Mouse (Mus musculus) gastrocnemius, adult 18-20 months (tissue): ENCODE data around the gene Gm6020. TPM values are rescaled to one million over a fixed set of nuclear protein-coding genes. Genes with fewer than 3 reads are reported as not detected.
"Not testable (repeated sequence)": the region's sequence is repeated elsewhere in the genome, so short reads cannot be mapped to it uniquely, and the experiment has no call there.

ENCODE experiments used
- DNase-seq: peaks from one replicate; pipeline ENCODE4 v3.0.0; 2021; ENCODE audit warnings: low spot score
- long read RNA-seq, 2 experiments: library from polyadenylated mRNA; stranded (forward); transcript quantifications; one replicate each; pipeline ENCODE4 v2.0.0; 2021
- total RNA-seq, 2 experiments: library from RNA; stranded (reverse); gene quantifications; 2 replicates each; pipeline ENCODE4 v1.2.3; 2021

Gene Gm6020
- not detected for total RNA-seq
- long read RNA-seq, experiment 1: 0 reads
- long read RNA-seq, experiment 2: 0 reads

GRCm38 (mm10) chr19:61183590-61183989 is at the start of gene Gm6020:
TSS of gene Gm6020 (plus strand) at chr19:61183890.
- not testable (repeated sequence) for DNase-seq

DNA sequence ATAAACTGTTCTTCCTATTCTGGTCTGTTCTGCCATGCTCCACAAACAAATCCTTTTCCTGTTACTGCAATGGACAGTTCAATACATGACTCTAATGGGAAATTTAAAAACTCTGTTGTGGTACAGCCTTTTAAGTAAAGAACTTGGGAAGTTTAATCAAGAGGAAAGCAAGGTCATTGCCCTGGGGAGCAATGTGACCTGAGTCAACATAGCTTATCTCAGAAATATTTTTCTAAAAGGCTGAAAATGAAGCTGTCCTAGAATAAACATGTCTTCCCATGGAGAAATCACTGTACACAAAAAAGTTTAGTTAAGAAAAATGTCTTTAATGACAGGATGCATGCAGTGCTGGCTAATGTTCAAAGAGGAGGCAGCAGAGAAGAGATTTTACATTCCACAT is 45.0 kb upstream of the Gm6020 start:
- no peak for DNase-seq

DNA sequence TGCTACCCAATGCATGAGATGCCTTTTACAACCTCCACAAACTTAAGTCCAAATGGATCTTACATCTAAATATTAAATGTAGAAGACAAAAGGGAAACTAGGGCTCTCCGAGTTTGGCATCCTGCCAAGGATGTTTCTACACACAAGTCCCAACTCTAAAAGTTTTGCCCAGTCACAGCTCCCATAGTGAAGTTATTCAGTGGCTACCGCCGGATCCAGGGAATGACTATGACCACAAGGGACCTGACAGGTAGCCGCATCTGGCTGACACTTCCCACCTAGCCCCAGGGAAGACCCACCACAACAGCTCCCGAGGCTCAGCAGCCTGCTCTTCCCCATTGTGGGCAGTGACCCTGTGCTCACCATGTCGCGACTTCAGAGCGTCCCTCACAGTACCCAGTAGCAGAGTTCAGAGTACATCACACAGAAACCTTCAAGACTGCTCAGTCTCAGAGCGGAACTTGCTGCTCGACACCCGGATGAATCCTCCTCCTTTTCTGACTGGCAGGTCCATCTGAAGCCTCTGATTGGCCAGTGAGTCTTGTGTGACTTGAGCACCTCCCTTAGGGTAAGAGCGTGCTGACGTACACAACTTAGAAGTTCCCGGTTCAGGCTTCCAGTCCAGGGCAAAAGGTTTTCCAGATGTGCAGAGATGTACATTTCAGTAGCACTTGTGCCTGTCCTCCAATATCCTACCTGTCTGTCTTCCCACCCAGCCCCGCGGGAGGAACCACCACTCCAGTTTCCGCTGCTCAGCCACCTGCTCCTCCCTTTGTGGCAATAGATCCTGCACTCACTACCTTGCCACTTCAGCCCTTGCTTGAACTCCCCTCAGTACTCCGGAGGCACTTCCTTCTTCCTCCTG is 43.1 kb upstream of the Gm6020 start, which contains the start of gene Zfp950:
Gene Zfp950 (minus strand): TSS at position 499 of the 865 bp plus-strand sequence.
- peak; percentile 87 for DNase-seq

GRCm38 (mm10) chr19:61141299-61141698 is 42.4 kb upstream of the Gm6020 start:
- no peak for DNase-seq

DNA sequence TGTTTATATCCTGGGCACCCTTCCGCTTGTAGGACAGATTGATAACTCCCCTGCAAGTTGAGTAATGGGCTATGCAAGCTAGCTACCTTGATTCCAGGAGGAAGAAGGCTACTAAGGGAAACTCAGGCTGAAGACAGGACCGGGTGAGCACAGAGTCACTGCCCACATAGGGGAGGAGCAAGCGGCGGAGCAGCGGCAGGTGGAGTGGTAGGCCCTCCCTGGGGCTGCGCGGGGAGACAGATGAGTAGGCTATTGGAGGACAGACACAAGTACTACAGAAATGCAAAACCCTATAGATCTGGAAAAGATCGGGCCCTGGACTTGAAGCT is 32.4 kb upstream of the Gm6020 start:
- no peak for DNase-seq

DNA sequence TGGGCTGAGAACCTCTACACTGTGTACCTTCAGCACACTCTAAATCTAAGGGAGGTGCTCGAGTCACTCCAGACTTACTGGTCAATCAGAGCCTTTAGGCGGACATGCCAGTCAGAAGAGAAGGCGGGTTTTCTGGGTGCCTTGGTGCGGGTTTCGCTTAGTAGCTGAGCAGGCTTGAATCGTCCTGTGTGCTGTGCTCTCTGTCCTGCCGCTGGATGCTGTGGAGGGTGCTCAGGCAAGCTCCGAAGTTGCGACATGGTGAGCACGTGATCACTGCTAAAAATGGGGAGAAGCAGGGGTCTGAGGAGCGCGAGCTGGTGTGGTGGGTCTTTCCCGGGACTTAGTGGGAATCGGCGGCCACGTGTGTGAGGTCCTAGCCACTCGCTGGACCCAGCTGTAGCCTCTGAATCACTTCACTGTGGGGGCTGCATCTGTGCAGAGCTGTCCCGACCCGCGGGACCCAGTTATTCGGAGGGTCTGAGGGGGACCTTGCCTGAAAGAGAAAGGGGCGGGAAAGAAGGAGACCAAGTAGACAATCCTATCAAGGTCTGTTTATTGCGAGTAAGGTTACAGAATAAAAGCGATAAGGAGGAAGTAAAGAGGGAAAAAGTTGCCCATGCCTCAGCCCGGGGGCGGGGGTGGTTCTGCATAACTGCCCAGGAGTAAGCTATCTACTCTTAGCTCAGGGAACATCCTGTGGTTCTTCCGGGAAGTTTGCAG is 31.8 kb upstream of the Gm6020 start:
- no peak for DNase-seq

DNA sequence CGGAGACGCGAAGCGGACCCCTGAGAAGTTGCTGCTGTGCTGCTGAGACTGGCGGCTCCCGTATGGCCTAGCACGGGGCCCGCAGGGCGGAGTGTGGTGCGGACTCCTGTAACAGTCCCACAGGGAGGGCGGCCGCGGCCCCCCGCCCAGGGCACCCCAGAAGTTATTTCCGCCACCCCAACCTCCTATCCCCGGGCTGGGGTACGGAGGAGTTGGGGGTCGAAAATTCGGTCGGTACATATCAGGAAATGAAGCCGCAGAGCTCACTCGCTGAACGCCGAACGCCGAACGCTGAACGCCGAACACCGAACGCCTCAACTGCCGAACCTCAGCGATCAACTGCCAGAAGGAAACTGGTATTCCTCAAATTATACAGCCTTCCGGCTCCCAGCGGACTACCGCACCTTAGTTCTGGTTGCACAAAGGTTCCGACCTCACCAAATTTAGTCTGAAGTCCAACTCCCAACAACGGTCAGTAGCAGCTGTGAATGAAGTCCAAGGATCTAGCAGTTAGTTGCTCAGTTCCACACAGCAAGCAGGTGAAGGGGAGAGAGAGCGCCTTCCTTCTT is 7.8 kb upstream of the Gm6020 start, which contains the start of gene Gm7102:
Gene Gm7102 (minus strand): TSS at position 554 of the 569 bp plus-strand sequence.
- no peak for DNase-seq

GRCm38 (mm10) chr19:61199316-61199715 is 15.6 kb downstream of the Gm6020 start:
- peak; percentile 83 for DNase-seq

- peak; percentile 4 for DNase-seq
Observed at GRCm38 (mm10) chr19:61199836-61200235, 16.1 kb downstream of the Gm6020 start.

DNA sequence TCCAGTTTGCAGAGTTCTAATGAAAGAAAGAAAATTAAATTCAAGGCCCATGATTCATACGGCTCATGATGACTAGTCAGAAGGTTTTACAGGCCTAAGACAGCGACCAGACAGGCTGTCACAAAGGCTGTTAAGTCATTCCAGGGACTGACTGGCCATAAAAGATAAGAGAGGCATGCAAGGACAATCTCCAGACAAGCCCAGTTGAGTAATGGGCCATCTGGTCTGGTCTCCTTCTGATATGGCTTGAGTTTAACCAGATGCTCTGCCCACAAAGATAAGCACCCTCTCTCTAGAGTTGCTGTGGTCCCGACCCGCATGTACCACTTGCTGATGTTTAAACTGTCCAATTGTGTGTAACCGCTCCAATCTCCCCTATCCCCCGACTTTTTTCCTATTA is 23.8 kb downstream of the Gm6020 start:
- DNase-seq: not testable (repeated sequence)

DNA sequence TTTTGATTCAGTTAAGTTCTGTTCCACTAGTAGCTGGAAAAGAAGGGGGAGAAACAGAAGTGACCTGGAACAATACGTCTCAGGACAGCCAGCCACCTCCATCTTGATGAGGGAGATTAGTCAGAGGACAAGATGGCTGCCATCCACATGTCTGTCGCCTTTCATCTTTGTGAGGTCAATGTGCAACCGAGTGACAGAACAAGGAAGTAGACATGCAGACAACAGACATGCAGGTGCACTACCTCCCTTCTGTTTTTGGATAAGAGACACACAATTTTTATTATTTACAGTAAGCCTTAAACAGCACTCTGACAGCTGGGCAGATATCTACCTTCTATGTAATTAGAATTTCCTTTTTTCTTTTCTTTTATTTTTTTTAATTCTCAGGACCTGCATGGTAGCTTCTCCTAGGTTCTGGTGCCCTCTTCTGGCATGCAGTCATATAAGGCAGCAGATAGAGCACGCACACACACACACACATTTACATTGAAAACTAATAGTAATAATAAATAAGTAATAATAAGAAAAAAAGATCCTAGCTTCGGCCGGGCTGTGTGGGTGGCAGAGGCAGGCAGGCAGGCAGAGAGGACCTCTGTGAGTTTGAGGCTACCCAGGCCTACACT is 40.1 kb downstream of the Gm6020 start:
- no peak for DNase-seq

- no peak for DNase-seq
Observed at GRCm38 (mm10) chr19:61224678-61225525, 41.2 kb downstream of the Gm6020 start.

GRCm38 (mm10) chr19:61225526-61226400 is 42.1 kb downstream of the Gm6020 start:
- DNase-seq: peak; percentile 10

GRCm38 (mm10) chr19:61226401-61226927 is 42.8 kb downstream of the Gm6020 start:
- no peak for DNase-seq

DNA sequence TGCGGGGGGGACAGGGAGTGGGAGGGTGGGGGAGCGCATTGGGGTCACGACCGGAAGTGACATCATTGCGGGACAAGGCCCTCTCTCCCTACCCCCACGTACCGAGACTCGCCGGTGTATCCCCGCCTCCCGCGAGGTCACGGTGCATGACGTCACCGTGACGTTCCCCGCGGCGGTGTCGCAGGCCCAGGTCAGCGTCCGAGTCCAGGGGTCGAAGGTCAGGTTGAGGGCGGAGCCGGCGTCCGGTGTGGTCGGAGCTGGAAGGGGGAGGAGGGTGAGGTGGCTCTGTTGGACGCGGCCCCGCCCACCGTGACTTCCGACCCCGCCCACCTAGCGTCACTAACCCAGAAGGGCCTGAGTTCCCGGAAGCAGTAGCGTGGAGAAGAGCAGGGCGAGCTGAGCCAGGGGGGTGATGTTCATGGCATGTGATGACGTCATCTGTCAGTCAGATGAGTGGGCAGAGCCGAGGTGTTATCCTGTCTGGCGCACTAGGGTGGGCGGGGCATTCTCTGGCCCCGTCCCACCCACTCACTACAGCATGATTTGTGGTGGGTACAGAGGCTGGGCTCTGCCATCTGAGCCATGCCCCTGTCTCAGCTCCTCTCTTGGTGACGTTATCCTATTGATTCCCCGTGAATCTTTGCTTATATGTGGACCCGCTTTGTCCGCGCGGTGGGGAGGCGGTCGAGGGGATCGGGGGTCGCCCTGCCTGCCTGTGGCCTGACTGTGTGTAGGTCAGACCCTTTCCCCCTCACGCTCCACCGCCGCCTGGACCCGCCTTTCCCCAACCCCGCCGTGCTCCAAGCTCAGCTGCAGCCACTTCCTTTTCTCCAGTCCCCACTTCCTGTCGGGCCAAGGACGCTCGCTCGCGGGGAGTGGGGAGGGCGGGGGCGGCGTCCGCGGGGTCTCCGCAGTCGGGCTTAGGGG is 43.5 kb downstream of the Gm6020 start:
- peak; percentile 47 for DNase-seq

DNA sequence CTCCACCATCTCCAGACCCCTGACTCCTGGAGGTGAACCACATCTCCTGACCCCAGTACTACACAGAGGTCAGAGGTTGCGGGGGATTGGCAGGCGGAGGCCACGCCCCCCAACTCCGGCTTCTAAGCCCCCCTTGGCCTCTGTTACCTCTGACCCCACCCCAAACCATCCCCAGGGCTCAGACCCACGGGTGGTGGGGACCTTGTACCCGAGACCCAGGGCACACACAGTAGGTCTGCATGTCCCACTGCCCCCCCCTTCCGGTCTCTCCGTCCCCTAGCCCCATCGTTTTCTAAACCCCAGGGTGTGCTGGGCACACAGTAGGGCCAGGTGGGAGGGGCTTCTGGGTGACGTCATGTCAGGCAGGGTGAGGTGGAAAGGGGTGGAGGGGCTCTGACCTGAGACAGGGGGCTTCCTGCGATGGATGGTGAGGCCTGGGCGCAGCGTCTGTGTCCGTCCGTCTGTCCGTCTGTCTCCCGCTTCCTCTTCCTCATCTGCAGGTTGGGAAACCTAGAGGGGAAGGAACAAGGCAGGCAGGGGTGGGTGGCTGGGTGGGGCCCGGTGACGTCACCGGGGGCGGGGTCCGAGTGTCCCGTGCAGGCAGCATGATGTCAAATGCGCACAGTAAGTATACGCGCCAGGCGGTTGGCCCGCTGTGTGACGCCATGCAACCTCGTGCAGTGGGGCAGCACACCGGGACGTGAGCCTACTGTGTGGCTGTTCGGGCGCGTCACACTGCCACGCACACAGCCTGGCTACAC is 44.4 kb downstream of the Gm6020 start, which contains the start of gene Csf2ra:
Gene Csf2ra (minus strand): TSS at position 489 of the 761 bp plus-strand sequence.
- DNase-seq: no peak
